Mouse (Mus musculus): ENCODE results near the gene Tbc1d30.

GRCm38 (mm10) chr10:121329586-121329985 is 21.5 kb downstream of the Tbc1d30 start:
- no peak for TF ChIP-seq POLR2A (IDR thresholded peaks at IDR 0.05; ENCODE audit: low read depth, low read length)
- no peak for TF ChIP-seq CTCF (conservative IDR thresholded peaks at IDR 0.05; ENCODE audit: insufficient read depth, insufficient read length, low read depth, low read length)

Measured in kidney, adult 2 months (tissue).